Mouse (Mus musculus): ENCODE results near the gene Il4i1. TPM values are rescaled to one million over a fixed set of nuclear protein-coding genes. Genes with fewer than 3 reads are reported as not detected.

Gene Il4i1
- total RNA-seq (2021): 1 to 10 TPM; 1.6 to 1.8 TPM
- long read RNA-seq, experiment 1, partial matches to known transcripts: 0 of 7 reads
- long read RNA-seq, experiment 1, other reads (novel, unspliced or antisense): 7 of 7 reads
- long read RNA-seq, experiment 2, partial matches to known transcripts: 0 of 15 reads
- long read RNA-seq, experiment 2, other reads (novel, unspliced or antisense): 15 of 15 reads

DNA sequence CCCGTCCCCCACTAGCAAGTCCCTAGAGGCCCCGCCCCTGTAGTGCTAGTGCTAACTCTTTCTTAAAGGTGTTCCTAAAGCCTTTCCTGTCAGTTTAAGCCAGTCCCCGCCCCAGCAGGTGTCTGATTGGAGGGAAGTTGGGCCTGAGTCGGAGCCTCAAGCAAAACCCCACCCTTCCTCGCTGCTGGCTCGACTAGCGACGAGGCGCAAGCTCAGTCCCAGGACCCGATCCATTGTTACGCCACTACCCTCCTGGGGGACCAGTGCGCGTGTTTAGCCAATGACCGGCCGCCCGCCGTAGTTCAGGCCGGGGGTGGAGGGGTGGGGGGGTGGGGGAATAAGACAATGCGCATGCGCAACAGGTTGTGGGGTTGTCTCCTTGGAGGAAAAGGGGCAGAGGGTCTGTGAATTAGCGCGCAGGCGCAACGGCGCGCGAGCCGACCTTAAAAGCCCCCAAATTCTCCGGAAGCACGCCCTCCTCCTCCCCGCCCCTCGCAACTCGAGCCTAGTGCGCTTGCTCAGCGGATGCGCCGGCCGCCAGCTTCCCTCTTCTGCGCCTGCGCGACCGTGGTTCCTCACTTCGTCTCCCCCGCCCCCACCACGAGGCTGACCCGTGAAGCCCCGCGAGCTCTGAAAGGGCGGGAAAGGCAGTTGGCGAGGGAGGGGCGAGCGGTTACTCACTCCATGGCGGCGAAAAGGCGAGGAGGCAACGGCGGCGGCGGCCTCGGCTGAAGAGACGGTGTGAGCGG, at the start of gene Il4i1, which contains the start of gene Nup62:
Gene Il4i1, plus strand, starts transcription at position 667 of the 749 bp plus-strand sequence.
Gene Nup62, plus strand, starts transcription at position 368 of the 749 bp plus-strand sequence.
- peak; percentile 99 to 100 for DNase-seq (ENCODE audit: low spot score in 2 of 2)

DNA sequence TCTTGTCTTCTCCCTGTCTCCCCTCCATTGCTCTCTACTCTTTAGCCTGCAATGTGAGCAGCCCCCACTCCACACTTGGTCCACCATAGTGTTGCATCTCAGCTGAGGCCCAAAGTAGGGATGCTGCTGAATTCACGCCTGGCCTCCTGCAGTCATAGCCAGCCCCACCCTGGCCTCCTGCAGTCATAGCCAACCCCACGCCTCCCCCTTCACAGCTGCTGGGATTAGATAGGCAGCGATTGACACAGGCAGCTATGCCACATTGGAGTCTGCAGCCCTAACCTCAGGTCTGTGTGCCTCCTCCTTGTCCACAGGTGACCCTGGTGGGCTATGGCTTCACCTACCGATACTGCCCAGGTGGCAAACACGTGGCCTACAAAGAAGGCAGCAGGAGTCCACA, 48.1 kb upstream of the Il4i1 start:
- DNase-seq (ENCODE audit: low spot score in 2 of 2): no peak

DNA sequence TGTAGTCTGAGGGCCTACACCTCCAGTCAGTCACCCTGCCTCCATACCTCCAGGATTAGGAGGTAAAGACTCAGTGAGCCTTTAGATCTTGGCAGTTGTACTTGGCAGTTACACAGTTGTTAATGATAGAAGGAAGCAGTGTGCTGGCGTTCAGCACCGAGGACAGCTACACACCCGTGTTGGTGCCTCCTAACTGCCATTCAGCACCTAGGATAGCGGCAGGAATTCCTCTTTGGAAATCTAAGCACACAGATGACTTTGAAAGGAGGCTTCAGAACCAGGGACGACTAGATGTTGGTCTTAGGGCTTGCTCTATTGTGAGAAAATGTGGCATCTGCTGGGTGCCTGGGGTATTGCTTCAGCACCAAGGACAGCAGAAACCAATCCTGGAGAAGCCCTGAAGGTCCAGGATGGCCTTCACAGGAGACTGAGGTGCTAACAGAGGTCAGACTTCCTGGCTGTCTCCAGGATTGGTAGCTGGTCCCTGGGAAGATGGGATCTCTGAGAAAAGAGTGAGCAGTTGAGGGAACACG, 46.1 kb upstream of the Il4i1 start:
- peak in 1 of 2 experiments; percentile 80 for DNase-seq (ENCODE audit: low spot score in 2 of 2)

DNA sequence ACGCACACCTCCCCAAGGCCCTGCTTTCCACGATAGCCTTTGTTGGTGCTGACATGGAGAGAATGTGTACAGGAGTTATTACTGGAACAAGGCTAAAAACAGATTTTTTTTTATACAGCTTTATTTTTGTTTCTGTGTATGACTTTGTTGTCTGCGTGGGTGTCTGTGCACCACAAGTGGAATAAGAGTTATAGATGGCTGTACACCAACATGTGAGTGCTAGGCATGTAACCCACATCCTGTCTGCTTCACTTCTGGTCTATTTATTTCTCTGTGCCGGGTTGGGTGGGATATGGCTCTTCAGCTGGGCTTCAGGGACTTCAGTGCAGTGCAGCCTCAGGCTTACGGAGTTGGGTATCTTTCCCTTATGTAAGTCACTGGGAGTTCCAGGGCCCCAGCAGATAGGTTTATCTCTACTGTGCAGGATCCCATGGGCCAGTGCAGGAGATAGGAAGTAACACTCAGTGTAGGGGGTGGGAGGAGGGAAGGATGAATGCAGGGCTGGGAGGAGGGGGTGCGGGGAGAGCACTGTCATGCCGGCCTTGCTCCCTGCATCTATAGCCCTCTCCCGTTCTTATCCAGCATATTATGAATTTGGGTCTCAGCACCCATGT, 43.5 kb upstream of the Il4i1 start:
- no peak for DNase-seq (ENCODE audit: low spot score in 2 of 2)

DNA sequence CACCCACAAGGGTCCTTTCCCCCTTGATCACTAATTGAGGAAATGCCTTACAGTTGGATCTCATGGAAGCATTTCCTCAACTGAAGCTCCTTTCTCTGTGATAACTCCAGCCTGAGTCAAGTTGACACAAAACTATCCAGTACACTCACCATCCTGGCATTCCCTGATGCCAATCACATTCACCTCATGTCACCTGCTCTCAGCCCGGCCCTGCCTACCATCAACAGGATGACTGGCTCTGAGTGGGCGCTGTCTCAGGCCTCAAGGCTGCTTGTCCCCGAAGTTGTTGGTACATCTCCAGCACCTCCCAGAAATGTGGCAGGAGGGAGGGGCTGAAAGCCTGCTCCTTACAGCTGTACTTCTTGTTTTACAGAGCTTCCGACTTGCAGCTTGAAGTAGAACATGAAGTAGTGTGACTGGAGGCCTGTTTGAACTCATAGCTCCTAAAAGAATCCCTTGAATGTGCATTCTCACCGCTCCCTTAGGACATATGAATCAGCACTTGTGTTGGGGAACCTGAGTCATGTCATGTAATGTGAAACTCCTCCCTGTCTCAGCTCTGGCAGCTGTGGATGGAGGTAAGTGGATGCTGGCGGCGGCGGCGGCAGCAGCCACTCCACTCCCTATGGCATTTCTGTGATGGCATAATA, 39.2 kb upstream of the Il4i1 start:
- DNase-seq (ENCODE audit: low spot score in 2 of 2): no peak

DNA sequence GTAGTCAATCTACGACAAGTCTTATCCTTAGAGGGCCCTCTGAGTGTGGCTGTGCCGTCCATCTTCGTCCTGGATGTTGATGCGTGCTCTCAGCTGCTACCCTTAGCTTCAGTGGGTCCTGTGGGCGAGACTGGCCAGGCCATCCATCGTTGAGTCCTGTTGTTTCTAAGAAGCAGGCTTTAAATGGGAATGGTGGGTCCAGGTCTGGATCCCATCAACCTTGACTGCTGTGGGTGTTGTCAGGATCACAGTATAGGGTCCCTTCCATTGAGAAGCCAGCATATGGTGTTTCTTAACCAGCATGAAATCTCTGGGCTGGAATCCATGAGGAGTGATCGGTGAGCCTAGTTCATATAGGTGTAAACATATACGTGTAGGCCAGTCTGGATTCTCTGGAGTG, 36.1 kb upstream of the Il4i1 start:
- DNase-seq (ENCODE audit: low spot score in 2 of 2): no peak

DNA sequence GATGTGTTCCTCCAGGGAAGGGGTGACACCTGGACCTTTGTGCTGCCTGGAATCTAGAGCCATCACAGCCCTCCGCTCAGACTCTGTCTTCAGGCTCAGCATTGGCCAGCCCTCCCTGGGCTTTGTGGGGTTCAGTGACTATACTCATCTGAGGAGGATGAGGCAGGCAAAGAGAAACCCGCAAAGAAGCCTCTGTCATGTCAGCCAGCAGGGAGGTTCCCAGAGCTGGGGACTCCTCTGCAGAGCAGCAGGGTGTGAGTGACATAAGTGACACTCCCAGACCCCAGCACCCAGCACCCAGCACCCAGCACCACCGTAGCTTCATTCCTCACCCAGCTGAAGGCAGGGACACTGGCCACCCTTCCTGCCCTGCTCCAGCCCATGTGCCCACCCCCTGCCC, 26.7 kb upstream of the Il4i1 start:
- peak in 1 of 2 experiments; percentile 12 for DNase-seq (ENCODE audit: low spot score in 2 of 2)

DNA sequence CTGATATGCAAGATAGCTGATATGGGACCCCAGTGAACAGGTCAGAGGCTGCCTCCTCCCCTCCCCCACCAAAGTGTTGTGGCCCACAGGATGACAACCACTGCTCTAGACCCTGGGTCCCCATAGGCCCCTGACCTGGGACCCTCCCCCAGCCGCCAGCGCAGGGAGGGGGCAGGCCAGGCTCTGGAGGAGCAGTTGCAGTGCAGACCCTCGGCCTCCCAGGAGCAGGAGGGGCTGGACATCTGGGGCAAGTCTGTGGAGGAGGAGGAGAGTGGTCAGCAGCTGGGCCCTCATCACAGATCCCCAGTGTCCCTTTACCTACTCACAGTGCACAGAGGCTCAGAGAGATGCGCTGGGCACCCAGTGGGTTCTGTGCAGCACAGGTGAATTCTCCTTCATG, 26.1 kb upstream of the Il4i1 start:
- DNase-seq (ENCODE audit: low spot score in 2 of 2): peak in 1 of 2 experiments; percentile 11

DNA sequence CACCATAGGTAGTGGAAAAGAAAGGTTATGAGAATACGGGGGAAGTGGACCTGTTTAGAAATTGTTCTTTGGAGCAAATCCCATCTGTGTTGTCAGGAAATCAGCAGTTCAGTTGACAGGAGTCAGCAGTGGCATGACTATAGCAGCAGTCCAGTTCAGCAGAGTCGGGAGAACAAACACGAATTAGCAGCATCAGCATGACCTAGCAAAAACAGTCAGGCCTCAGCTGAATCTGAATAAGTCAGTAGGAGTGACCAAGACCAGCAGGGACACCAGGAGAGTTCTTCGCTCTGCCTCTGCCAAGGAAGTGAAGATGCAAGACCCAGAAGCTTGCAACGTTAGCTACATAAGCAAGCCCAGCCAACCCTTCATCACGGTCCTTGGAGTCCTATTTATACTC, 23.4 kb upstream of the Il4i1 start:
- no peak for DNase-seq (ENCODE audit: low spot score in 2 of 2)

DNA sequence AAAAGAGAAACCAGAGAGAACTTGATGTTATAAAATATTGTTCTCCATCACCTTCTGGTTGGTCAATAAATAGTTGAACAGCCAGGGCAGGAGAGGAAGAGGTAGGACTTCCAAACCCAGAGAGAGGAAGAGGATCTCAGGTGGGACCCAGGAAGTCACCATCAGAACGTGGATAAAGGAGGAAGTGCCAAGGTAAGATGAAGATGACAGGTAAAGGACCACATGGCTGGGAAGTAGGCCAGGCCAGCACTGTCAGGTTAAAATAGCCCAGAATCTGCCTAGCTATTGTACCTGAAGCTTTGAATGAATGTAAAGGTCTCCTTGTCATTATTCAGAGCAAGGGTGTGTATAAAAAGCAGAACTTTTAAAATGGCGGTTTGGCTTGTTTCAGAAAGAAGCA, 7.3 kb upstream of the Il4i1 start:
- DNase-seq (ENCODE audit: low spot score in 2 of 2): no peak

DNA sequence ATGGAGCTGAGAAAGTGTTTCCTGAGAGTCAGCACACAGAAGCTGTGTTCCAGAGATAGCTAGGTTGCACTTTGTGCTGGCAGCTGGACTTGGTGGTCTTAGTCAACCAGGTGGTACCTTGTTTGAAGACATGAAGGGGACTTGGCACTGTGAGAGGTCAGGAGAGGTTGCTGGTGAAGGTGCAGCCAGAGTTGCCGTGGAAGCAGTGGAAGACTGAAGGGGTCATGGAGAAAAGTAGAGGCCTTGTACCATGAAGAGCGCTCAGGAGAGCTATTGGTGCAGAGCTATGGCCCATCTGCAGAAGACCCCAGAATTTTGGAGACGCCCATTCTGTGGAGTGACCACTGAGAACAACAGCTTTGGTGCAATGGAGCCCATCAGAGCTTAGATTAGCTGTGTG, 6.7 kb upstream of the Il4i1 start:
- no peak for DNase-seq (ENCODE audit: low spot score in 2 of 2)

DNA sequence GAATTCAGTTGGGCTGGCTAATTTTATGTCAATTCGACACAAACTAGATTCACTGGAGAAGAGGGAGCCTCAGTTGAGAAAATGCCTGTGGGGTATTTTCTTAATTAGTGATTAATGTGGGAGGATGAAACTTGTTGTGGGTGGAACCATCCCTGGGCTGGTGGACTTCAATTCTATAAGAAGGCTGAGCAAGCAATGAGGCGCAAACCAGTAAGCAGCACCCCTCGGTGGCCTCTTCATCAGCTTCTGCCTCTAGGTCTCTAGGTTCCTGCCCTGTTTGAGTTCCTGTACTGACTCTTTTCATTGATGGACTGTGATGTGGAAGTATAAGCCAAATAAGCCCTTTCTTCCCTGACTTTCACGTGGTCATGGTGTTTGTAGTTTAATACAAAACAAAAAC, 5.8 kb upstream of the Il4i1 start:
- DNase-seq (ENCODE audit: low spot score in 2 of 2): no peak

DNA sequence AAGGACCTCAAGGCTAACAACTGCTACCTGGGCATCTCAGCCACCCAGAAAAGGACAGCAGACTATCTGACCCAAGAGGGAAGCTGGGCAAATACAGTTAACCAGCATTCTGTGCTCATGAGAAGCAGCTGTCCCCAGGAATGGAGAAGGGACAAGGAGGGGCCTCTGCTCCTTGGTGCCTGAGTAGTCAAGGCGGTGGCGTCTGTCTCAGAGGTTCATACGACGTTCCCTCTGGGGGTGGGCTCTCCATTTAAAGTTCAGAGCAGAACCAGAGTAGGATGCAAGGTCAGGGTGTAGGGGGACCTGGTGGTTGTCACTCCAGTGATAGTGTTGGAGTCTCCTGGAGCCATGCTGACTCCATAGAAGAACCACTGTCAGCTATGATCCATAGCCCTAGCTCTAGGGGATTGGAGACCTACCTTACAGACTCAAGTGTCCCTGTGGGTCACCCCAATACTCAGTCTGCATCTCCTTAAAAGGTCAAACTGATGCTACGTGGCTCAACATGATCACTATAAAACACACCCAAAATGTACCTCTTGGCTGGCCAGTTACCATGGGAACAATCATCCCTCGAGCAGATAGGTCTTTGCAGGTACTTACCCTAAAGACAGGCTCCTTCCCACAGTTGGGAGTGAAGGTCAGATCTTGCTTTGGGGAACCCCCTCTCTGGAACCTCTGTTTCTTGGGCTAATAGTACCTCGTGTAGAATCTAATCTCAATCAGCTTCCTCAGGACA, 5.2 kb upstream of the Il4i1 start:
- peak in 1 of 2 experiments; percentile 8 for DNase-seq (ENCODE audit: low spot score in 2 of 2)

DNA sequence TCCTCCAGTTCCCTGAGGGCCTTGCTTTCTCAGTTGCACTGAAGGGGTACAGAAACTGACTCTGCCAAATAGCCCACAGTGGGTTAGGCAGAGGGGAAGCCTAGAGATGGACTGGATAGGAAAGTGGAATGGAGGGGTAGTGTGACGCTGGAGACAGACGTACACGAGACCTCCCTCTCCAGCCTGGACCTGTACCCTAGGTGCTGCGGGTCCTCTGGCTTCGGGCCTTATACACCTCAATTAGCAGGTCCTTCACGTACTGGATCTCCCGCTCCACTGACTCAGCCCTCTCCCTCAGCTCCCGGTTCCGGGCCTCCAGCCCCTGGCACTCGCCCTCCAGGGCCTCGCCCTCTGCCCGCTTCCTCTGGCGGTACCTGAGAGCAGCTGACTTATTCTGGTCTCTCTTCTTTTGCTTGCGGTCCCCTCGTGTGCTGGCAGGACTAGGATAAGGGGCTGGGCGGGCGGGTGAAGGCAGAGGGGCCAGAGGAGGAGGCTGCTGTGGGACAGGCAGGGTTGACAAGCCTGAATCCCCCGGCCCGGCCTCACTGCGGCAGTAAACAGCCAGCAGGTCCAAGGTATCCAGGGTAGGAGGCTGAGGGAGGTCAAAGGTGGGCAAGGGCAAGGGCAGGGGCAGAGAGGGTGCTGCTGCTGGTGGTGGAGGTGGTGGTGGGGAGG, 3.4 kb upstream of the Il4i1 start:
- no peak for DNase-seq (ENCODE audit: low spot score in 2 of 2)

DNA sequence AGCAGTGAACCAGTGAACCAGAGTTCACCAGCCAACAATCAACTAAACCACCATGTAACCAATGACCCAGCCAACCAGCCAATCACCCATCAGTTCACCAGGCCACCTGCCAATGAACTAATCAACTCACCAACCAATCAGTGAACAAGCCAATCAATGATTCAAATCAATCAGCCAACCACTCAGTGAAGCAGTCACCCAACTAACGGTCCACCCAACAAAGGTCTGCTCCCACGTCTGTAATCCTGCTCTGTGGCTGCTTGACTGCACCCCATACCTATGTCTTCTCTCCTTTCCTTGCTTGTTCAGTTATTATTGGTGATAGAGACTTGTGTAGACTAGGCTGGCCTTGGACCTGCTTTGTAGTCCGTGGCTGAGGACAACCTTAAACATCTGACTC, 2.2 kb upstream of the Il4i1 start:
- DNase-seq (ENCODE audit: low spot score in 2 of 2): no peak

DNA sequence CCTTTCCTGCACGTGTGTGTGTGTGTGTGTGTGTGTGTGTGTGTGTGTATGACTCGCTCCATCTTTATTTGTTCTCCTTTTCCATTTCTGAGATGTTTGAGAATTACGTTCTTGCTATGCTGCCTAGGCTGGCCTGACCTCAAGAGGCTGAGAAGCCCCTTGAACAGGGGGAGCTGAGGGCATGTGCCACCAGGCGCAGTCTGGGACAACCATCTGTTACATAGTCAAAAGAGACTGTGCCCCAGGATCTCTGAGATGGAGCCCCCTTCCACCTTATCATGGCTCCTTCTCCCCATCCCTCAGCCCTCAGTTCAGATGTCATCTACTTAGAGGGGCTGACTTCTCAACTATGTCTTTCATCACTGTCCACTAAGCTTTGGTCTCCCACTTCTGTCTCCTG, 1.8 kb upstream of the Il4i1 start:
- DNase-seq (ENCODE audit: low spot score in 2 of 2): no peak

DNA sequence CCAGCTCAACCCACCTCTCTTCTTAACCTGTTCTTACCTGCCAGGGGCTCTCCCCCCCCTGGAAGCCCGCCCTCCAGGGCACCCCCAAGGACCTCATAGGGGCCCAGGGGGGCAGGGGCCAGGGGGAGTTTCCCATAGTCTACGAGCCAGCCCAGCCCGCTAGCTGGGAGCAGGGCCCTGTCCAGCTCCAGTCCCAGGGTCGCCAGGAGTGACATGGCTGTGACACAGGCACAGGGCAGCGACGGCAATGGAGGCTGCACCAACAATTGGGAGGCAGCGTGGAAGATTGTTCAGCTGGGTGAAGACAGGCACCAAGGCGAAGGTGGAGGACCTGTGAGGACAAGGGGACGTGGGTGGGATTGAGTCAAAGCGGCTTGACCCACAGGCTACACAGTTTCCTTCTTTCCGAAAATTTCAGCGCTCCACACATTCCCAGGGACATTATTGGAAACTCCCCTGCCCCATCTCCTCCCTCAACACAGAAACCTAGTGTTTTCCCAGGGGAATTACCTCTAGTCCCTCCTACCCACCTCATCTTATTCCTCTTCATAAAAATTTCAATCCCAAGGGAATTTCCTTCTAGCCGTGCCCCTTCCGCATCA, 1.1 kb upstream of the Il4i1 start:
- DNase-seq (ENCODE audit: low spot score in 2 of 2): no peak

DNA sequence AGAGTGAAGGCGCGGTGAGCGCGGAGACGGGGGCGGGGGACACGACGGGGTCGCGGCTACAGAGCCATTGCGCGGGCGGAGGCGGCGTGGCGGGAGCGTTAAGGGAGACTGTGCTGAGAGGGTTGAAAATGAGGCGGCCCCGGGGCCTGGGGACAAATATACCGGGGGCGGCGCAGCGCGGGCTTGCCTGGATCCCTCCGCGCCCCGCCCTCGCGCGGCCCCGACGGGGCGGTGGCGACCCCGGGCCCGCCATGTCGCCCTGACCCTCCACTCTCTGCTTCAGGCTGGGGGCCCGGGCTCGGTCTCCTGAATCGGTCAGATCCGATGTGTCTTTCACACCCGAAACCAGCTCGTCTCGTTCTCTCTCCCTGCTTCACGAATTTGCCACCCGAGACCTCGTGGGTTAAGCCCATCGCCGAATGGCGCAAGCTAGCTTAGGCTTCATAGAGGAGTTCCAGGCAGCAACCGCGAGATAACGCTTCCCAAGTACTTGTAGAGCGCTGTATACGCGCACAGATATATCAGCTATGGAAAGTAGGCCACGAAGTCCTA, 359 bp downstream of the Il4i1 start, which contains the start of gene Atf5:
Gene Atf5, minus strand, starts transcription at position 189 of the 552 bp plus-strand sequence.
- peak; percentile 75 to 80 for DNase-seq (ENCODE audit: low spot score in 2 of 2)

DNA sequence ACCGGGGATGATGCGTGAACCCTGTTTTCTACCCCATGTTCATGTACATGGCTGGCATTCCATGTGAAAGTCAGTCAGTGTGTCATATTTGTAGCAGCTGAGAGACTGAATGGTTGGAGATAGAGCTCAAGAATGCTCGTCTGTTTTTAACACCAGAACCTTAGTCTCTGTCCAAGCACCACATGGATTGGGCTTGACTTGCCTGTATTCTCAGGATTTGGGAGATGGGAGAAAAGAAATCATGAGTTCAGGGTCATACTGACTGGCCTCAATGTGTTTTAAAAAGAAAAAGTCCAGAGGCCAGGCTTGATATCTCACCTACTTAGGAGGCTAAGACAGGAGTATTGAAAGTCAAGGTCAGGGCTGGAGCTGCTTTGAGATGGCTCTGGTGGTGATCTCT, 1.3 kb downstream of the Il4i1 start:
- peak in 1 of 2 experiments; percentile 1 for DNase-seq (ENCODE audit: low spot score in 2 of 2)

DNA sequence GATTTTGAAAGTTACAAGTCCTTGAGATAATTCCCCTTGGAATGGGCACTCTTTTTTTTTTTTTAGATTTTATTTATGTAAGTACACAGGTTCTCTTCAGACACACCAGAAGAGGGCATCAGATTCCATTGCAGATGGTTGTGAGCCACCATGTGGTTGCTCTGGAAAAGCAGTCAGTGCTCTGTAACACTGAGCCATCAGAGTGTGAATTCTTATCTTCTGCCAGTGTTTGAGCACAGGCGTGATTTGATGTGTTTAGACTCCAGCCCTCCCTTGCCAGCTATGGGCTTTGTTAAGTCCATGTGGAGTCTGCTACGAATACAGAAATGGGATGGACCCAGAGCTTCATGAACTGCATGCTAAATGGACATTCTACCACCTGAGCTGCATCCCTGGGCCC, 2.0 kb downstream of the Il4i1 start:
- DNase-seq (ENCODE audit: low spot score in 2 of 2): peak; percentile 6 to 10

Measured in gastrocnemius, postnatal 4 days (tissue).